Mouse (Mus musculus) liver, adult 2 months (tissue): ENCODE results near the gene Pard3. TPM values are rescaled to one million over a fixed set of nuclear protein-coding genes. Genes with fewer than 3 reads are reported as not detected.

Source experiments
- DNase-seq: peaks from one replicate; pipeline ENCODE4 v3.0.0-alpha.2; 2011; ENCODE audit warnings: low read depth, low spot score; ENCODE audit errors: extremely low read depth
- H3K27ac ChIP-seq: fragments of 200-500 bp; replicated peaks from 2 replicates; pipeline ENCODE4 v1.5.1; 2012; ENCODE audit warnings: low read depth, mild to moderate bottlenecking, control low read depth, inconsistent platforms, low read length; ENCODE audit not compliant: insufficient read depth
- H3K27me3 ChIP-seq: fragments of 200-500 bp; 2 replicates; pipeline ENCODE4 v1.6.1; 2012; ENCODE audit warnings: mild to moderate bottlenecking, moderate library complexity, low read length, inconsistent platforms; ENCODE audit not compliant: control insufficient read depth, insufficient read depth
- H3K36me3 ChIP-seq: fragments of 200-500 bp; 2 replicates; pipeline ENCODE4 v1.6.1; 2012; ENCODE audit warnings: low read length, inconsistent platforms; ENCODE audit not compliant: control insufficient read depth, insufficient read depth
- H3K4me1 ChIP-seq: fragments of 200-500 bp; 2 replicates; pipeline ENCODE4 v1.6.1; 2011; ENCODE audit warnings: low read length; ENCODE audit not compliant: control insufficient read depth, insufficient read depth
- H3K4me3 ChIP-seq: fragments of 200-500 bp; 2 replicates; pipeline ENCODE4 v1.5.1; 2011; ENCODE audit warnings: low read depth, mild to moderate bottlenecking, control low read depth, low read length, moderate library complexity; ENCODE audit not compliant: insufficient read depth
- H3K79me2 ChIP-seq: fragments of 200-500 bp; 2 replicates; pipeline ENCODE4 v1.6.1; 2012; ENCODE audit warnings: inconsistent platforms, mild to moderate bottlenecking, low read length, moderate library complexity; ENCODE audit not compliant: control insufficient read depth, insufficient read depth
- H3K9ac ChIP-seq: fragments of 200-500 bp; 2 replicates; pipeline ENCODE4 v1.6.1; 2012; ENCODE audit warnings: low read depth, mild to moderate bottlenecking, control low read depth, inconsistent platforms, low read length
- CTCF ChIP-seq: fragments of 200-500 bp; IDR thresholded peaks from 2 replicates; pipeline ENCODE4 v1.5.1; 2011; ENCODE audit warnings: low read depth, low read length, control low read depth
- POLR2A ChIP-seq: fragments of 200-500 bp; IDR thresholded peaks from 2 replicates; pipeline ENCODE4 v1.6.1; 2011; ENCODE audit warnings: low read length, control low read depth; ENCODE audit not compliant: insufficient read depth; ENCODE audit errors: extremely low read depth
- WGBS: fragments of 180-500 bp; shearing (Covaris S2); methylation state at CpG from one replicate; pipeline ENCODE4 v1.1.7; 2018; 5-methylcytosine and 5-hydroxymethylcytosine counted together
- polyA plus RNA-seq: library from polyadenylated mRNA; depleted of rRNA; stranded (reverse); fragments of >200 nt; gene quantifications from 2 replicates; pipeline ENCODE4 v1.2.3, GENCODE M21; 2012
- total RNA-seq: library from RNA; depleted of rRNA; stranded (reverse); fragments of >200 nt; gene quantifications from 2 replicates; pipeline ENCODE4 v1.2.3, GENCODE M21; 2014

Pard3 gene
- total and polyA plus RNA-seq, 2 experiments, result 47.4 to 61.4 TPM

DNA sequence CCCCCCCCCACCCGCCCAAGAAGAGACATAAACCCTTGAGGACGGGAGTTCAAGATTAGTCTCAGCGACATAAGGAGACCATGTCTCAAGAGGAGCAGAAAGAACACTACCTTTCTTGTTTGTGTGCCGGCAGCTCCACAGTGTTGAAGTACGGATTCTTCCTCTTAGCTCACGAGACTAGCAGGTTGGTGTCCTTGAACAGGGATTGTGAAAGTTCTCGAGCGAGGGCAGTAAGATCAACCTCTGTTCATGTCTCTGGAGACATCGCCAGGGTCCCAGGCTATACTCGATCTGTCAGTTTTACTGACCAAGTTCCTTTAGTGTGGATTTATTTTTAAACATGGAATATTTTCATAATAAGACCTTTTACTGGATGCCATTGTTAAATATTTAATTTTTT lies 224.1 kb downstream of the Pard3 start:
- 51% methylated on average over 10 of the region's 10 CpGs for WGBS
- no peaks in the 10 kb centered on the region; the same call in 1 of the 2 replicates for H3K36me3 ChIP-seq
- peak; percentile 68 for DNase-seq
- H3K9ac ChIP-seq, result no peak overlapping the region
- peaks cover 7% of the 10 kb centered on the region; the same call in 1 of the 2 replicates for H3K4me1 ChIP-seq
- no peaks in the 10 kb centered on the region for H3K27me3 ChIP-seq
- H3K79me2 ChIP-seq, result peaks cover 33% of the 10 kb centered on the region
- TF ChIP-seq POLR2A, result no peak
- no peak for TF ChIP-seq CTCF
- no peak overlapping the region for H3K27ac ChIP-seq
- H3K4me3 ChIP-seq, result no peak overlapping the region

DNA sequence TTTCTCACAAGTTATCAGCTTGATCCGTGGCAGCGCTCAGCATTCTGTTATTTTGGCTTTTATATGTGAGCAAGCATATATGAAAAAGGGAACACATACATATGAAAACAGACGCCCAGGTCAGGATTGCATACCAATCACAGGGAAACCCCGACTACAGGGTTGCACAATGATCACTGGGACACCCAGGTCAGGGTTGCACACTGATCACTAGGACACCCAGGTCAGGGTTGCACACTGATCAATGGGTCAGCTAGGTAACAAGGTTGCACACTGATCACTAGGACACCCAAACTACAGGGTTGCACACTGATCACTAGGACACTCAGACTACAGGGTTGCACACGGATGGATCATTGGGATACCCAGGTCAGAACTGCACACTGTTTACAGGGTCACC lies 228.6 kb downstream of the Pard3 start:
- Histone ChIP-seq H3K27me3 (no peaks in the 10 kb centered on the region), H3K36me3 (0 out of 2 replicates have a peak, but pooled peaks cover 1% of the 10 kb centered on the region), H3K4me3 (no peak overlapping the region), H3K79me2 (peaks cover 33% of the 10 kb centered on the region), H3K27ac (no peak overlapping the region), H3K9ac (no peak overlapping the region), H3K4me1 (peaks cover 5% of the 10 kb centered on the region; the same call in 1 of the 2 replicates)
- WGBS, result 50% methylated on average over 5 of the region's 5 CpGs
- no peak for TF ChIP-seq CTCF
- no peak for TF ChIP-seq POLR2A
- DNase-seq, result peak; percentile 80

DNA sequence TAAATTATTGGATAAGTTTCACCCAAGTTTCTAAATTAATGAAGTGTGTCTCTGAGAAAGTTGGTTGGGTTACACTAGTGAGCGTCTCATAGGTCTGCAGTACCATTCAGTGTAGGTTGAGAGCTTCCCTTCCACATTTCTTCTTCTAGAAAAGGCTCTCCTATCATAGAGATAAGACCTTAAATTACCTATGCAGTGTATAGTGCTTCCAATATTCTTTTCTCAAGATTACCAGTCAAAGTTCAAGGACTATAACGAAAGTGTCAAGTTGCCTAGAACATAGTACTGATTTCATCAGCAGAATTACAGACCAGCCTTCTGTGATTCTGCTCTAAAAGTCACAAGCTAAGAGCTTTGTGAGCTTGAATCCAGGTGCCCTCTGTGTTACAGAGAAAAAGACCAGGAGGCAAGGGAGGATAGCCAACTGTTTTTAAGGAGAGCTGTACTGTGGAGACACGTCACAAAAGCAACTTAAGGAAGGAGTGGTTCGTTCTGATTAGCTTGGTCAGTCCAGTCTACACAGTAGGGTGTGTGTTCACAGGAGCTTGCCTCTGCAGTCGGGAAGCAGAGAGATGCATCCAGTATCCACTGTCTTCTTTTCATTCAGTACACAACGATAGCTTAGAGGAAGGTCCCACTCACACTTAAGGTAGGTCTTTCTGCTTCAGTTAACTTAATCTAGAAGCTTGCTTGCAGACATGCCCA lies 229.5 kb downstream of the Pard3 start:
- Histone ChIP-seq H3K9ac (no peak overlapping the region), H3K4me1 (peaks cover 3% of the 10 kb centered on the region; the same call in 1 of the 2 replicates), H3K27me3 (no peaks in the 10 kb centered on the region), H3K27ac (no peak overlapping the region), H3K36me3 (0 out of 2 replicates have a peak, but pooled peaks cover 1% of the 10 kb centered on the region), H3K79me2 (peaks cover 38% of the 10 kb centered on the region), H3K4me3 (no peak overlapping the region)
- DNase-seq, result no peak
- 81% methylated on average over 6 of the region's 6 CpGs for WGBS
- TF ChIP-seq POLR2A, result no peak
- no peak for TF ChIP-seq CTCF

DNA sequence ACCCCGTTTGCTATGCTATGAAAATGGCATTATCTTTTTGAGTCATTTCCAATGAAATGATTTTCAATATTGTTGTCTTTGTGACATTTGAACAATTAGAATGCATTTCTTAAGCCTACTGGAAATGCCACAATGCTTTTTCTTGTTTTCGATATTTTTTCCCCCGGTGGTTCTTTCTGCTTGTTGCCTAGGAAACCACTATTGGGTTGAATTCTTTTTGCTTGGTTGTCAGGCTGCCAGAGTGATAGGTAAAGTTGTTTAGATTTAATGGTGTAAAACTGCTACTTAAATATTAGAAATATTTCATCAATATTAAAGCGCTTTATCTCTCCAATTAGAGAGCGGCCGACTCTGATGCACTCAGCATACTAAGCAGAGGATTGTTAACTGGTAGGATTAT lies 230.4 kb downstream of the Pard3 start:
- no peak overlapping the region for H3K27ac ChIP-seq
- H3K36me3 ChIP-seq, result 0 out of 2 replicates have a peak, but pooled peaks cover 1% of the 10 kb centered on the region
- no peak overlapping the region for H3K9ac ChIP-seq
- H3K27me3 ChIP-seq, result no peaks in the 10 kb centered on the region
- 96% methylated on average over 6 of the region's 6 CpGs for WGBS
- H3K79me2 ChIP-seq, result peaks cover 37% of the 10 kb centered on the region
- no peak for DNase-seq
- no peak overlapping the region for H3K4me3 ChIP-seq
- TF ChIP-seq CTCF (no peak), POLR2A (no peak)
- peaks cover 3% of the 10 kb centered on the region; the same call in 1 of the 2 replicates for H3K4me1 ChIP-seq

DNA sequence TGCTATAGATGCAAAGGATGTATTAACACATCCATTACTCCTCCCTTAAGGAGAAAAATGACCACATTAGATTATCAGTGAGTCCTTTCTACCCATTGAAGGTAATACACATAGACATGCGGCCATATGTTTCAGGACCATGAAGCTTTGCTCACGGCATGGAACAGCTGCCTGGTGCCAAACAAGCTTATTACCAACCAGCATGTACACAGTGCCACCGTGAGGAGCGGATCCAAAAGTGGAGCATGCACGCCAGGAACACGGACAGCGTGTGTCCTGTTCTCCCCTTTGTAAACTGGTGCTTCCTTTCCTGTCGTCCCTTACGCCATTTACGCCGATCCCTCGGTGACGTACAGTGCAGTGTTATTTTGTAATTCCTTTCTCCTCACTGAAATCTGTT lies 232.2 kb downstream of the Pard3 start:
- H3K9ac ChIP-seq, result no peak overlapping the region
- peaks cover 42% of the 10 kb centered on the region for H3K79me2 ChIP-seq
- no peak for TF ChIP-seq CTCF
- TF ChIP-seq POLR2A, result no peak
- 0 out of 2 replicates have a peak, but pooled peaks cover 1% of the 10 kb centered on the region for H3K36me3 ChIP-seq
- WGBS, result 95% methylated on average over 13 of the region's 13 CpGs
- H3K4me3 ChIP-seq, result no peak overlapping the region
- no peak overlapping the region for H3K27ac ChIP-seq
- peaks cover 3% of the 10 kb centered on the region; the same call in 1 of the 2 replicates for H3K4me1 ChIP-seq
- DNase-seq, result no peak
- H3K27me3 ChIP-seq, result no peaks in the 10 kb centered on the region

DNA sequence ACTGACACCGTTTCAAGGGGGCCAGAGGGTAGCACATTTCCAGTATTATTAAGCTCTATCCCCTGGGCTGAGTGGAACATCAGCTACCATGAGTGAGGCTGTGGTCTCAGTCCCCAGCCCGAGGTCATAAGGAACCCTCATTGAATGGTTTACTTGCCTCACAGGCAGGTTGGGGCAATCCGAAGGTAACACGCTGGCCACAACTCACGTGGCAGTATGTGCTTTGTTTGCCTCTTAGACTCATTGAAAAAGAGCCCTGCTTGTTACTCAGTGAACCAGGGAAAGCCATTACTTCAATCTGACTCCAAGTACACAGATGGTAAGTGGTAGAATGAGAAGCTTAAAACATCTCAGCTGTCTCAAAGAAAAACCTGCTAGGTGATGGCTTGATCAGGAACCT lies 236.8 kb downstream of the Pard3 start:
- H3K36me3 ChIP-seq, result no peaks in the 10 kb centered on the region
- H3K4me1 ChIP-seq, result no peaks in the 10 kb centered on the region
- no peak overlapping the region for H3K9ac ChIP-seq
- 84% methylated on average over 5 of the region's 5 CpGs for WGBS
- H3K79me2 ChIP-seq, result peaks cover 38% of the 10 kb centered on the region
- no peak overlapping the region for H3K4me3 ChIP-seq
- no peak for DNase-seq
- TF ChIP-seq POLR2A, result no peak
- TF ChIP-seq CTCF, result no peak
- H3K27me3 ChIP-seq, result no peaks in the 10 kb centered on the region
- H3K27ac ChIP-seq, result no peak overlapping the region
